Mouse (Mus musculus): ENCODE results near the gene Cadps. TPM values are rescaled to one million over a fixed set of nuclear protein-coding genes. Genes with fewer than 3 reads are reported as not detected.

Cadps gene
- polyA plus RNA-seq, 1 experiment: not detected

- Histone ChIP-seq H3K4me3 (ENCODE audit: insufficient read depth, poor library complexity, severe bottlenecking) (no peak overlapping the region), H3K79me3 (ENCODE audit: low read depth) (no peaks in the 10 kb centered on the region), H3ac (ENCODE audit: control insufficient read depth, insufficient read length, low read depth) (no peak overlapping the region), H3K79me2 (ENCODE audit: control insufficient read depth, insufficient read depth) (no peaks in the 10 kb centered on the region), H3K36me3 (ENCODE audit: control insufficient read depth, insufficient read depth) (no peaks in the 10 kb centered on the region), H3K27me3 (ENCODE audit: control insufficient read depth, insufficient read depth, insufficient read length) (no peaks in the 10 kb centered on the region)
- TF ChIP-seq CEBPB (IDR thresholded peaks at IDR 0.05; ENCODE audit: low read depth): no peak
- TF ChIP-seq USF1 (IDR thresholded peaks at IDR 0.05; ENCODE audit: low read depth): no peak
- TF ChIP-seq MYOG (IDR thresholded peaks at IDR 0.05; ENCODE audit: control insufficient read depth, extremely low read depth, insufficient read length): no peak
- no peak for TF ChIP-seq FOSL1 (IDR thresholded peaks at IDR 0.05; ENCODE audit: insufficient read depth, low read length, poor library complexity, severe bottlenecking)
- TF ChIP-seq MYOD1 (IDR thresholded peaks at IDR 0.05; ENCODE audit: control insufficient read depth, insufficient read length, low read depth): no peak
- TF ChIP-seq MAX (IDR thresholded peaks at IDR 0.05): no peak
- no peak for TF ChIP-seq CTCF (IDR thresholded peaks at IDR 0.05; ENCODE audit: control insufficient read depth, insufficient read depth, insufficient read length)
Measured at GRCm38 (mm10) chr14:12550931-12551330, 271.9 kb downstream of the Cadps start.

- H3ac ChIP-seq (ENCODE audit: control insufficient read depth, insufficient read length, low read depth): no peak overlapping the region
- no peak for TF ChIP-seq FOSL1 (IDR thresholded peaks at IDR 0.05; ENCODE audit: insufficient read depth, low read length, poor library complexity, severe bottlenecking)
- no peak for TF ChIP-seq USF1 (IDR thresholded peaks at IDR 0.05; ENCODE audit: low read depth)
- no peak for TF ChIP-seq MYOG (IDR thresholded peaks at IDR 0.05; ENCODE audit: control insufficient read depth, extremely low read depth, insufficient read length)
- TF ChIP-seq MYOD1 (IDR thresholded peaks at IDR 0.05; ENCODE audit: control insufficient read depth, insufficient read length, low read depth): no peak
- no peak for TF ChIP-seq MAX (IDR thresholded peaks at IDR 0.05)
- no peaks in the 10 kb centered on the region for H3K36me3 ChIP-seq (ENCODE audit: control insufficient read depth, insufficient read depth)
- H3K79me3 ChIP-seq (ENCODE audit: low read depth): no peaks in the 10 kb centered on the region
- H3K79me2 ChIP-seq (ENCODE audit: control insufficient read depth, insufficient read depth): no peaks in the 10 kb centered on the region
- H3K4me3 ChIP-seq (ENCODE audit: insufficient read depth, poor library complexity, severe bottlenecking): no peak overlapping the region
- H3K27me3 ChIP-seq (ENCODE audit: control insufficient read depth, insufficient read depth, insufficient read length): no peaks in the 10 kb centered on the region
Measured at GRCm38 (mm10) chr14:12549290-12549689, 273.6 kb downstream of the Cadps start.

- Histone ChIP-seq H3K4me3 (ENCODE audit: insufficient read depth, poor library complexity, severe bottlenecking) (no peak overlapping the region), H3ac (ENCODE audit: control insufficient read depth, insufficient read length, low read depth) (no peak overlapping the region), H3K27me3 (ENCODE audit: control insufficient read depth, insufficient read depth, insufficient read length) (no peaks in the 10 kb centered on the region), H3K79me3 (ENCODE audit: low read depth) (no peaks in the 10 kb centered on the region), H3K36me3 (ENCODE audit: control insufficient read depth, insufficient read depth) (no peaks in the 10 kb centered on the region), H3K79me2 (ENCODE audit: control insufficient read depth, insufficient read depth) (no peaks in the 10 kb centered on the region)
- TF ChIP-seq FOSL1 (IDR thresholded peaks at IDR 0.05; ENCODE audit: insufficient read depth, low read length, poor library complexity, severe bottlenecking) (no peak), CEBPB (IDR thresholded peaks at IDR 0.05; ENCODE audit: low read depth) (no peak), USF1 (IDR thresholded peaks at IDR 0.05; ENCODE audit: low read depth) (no peak), MYOG (IDR thresholded peaks at IDR 0.05; ENCODE audit: control insufficient read depth, extremely low read depth, insufficient read length) (no peak), CTCF (IDR thresholded peaks at IDR 0.05; ENCODE audit: control insufficient read depth, insufficient read depth, insufficient read length) (no peak), MYOD1 (IDR thresholded peaks at IDR 0.05; ENCODE audit: control insufficient read depth, insufficient read length, low read depth) (no peak), MAX (IDR thresholded peaks at IDR 0.05) (no peak)
Measured at GRCm38 (mm10) chr14:12547496-12547895, 275.4 kb downstream of the Cadps start.

GRCm38 (mm10) chr14:12541733-12542132, 281.1 kb downstream of the Cadps start:
- TF ChIP-seq USF1 (IDR thresholded peaks at IDR 0.05; ENCODE audit: low read depth) (no peak), CTCF (IDR thresholded peaks at IDR 0.05; ENCODE audit: control insufficient read depth, insufficient read depth, insufficient read length) (no peak), MAX (IDR thresholded peaks at IDR 0.05) (no peak), CEBPB (IDR thresholded peaks at IDR 0.05; ENCODE audit: low read depth) (no peak), MYOD1 (IDR thresholded peaks at IDR 0.05; ENCODE audit: control insufficient read depth, insufficient read length, low read depth) (no peak), MYOG (IDR thresholded peaks at IDR 0.05; ENCODE audit: control insufficient read depth, extremely low read depth, insufficient read length) (no peak), FOSL1 (IDR thresholded peaks at IDR 0.05; ENCODE audit: insufficient read depth, low read length, poor library complexity, severe bottlenecking) (no peak)
- no peak overlapping the region for H3K4me3 ChIP-seq (ENCODE audit: insufficient read depth, poor library complexity, severe bottlenecking)
- H3K79me2 ChIP-seq (ENCODE audit: control insufficient read depth, insufficient read depth): no peaks in the 10 kb centered on the region
- no peaks in the 10 kb centered on the region for H3K79me3 ChIP-seq (ENCODE audit: low read depth)
- H3K36me3 ChIP-seq (ENCODE audit: control insufficient read depth, insufficient read depth): no peaks in the 10 kb centered on the region
- H3ac ChIP-seq (ENCODE audit: control insufficient read depth, insufficient read length, low read depth): no peak overlapping the region
- H3K27me3 ChIP-seq (ENCODE audit: control insufficient read depth, insufficient read depth, insufficient read length): no peaks in the 10 kb centered on the region

- no peaks in the 10 kb centered on the region for H3K79me2 ChIP-seq (ENCODE audit: control insufficient read depth, insufficient read depth)
- no peak overlapping the region for H3K4me3 ChIP-seq (ENCODE audit: insufficient read depth, poor library complexity, severe bottlenecking)
- no peak overlapping the region for H3ac ChIP-seq (ENCODE audit: control insufficient read depth, insufficient read length, low read depth)
- H3K79me3 ChIP-seq (ENCODE audit: low read depth): no peaks in the 10 kb centered on the region
- TF ChIP-seq MAX (IDR thresholded peaks at IDR 0.05) (no peak), MYOG (IDR thresholded peaks at IDR 0.05; ENCODE audit: control insufficient read depth, extremely low read depth, insufficient read length) (no peak), USF1 (IDR thresholded peaks at IDR 0.05; ENCODE audit: low read depth) (no peak), CTCF (IDR thresholded peaks at IDR 0.05; ENCODE audit: control insufficient read depth, insufficient read depth, insufficient read length) (no peak), CEBPB (IDR thresholded peaks at IDR 0.05; ENCODE audit: low read depth) (no peak), FOSL1 (IDR thresholded peaks at IDR 0.05; ENCODE audit: insufficient read depth, low read length, poor library complexity, severe bottlenecking) (no peak), MYOD1 (IDR thresholded peaks at IDR 0.05; ENCODE audit: control insufficient read depth, insufficient read length, low read depth) (no peak)
- no peaks in the 10 kb centered on the region for H3K27me3 ChIP-seq (ENCODE audit: control insufficient read depth, insufficient read depth, insufficient read length)
- no peaks in the 10 kb centered on the region for H3K36me3 ChIP-seq (ENCODE audit: control insufficient read depth, insufficient read depth)
Measured at GRCm38 (mm10) chr14:12539071-12539470, 283.8 kb downstream of the Cadps start.

GRCm38 (mm10) chr14:12531101-12531500, 291.8 kb downstream of the Cadps start:
- H3K79me2 ChIP-seq (ENCODE audit: control insufficient read depth, insufficient read depth): no peaks in the 10 kb centered on the region
- H3K79me3 ChIP-seq (ENCODE audit: low read depth): no peaks in the 10 kb centered on the region
- H3ac ChIP-seq (ENCODE audit: control insufficient read depth, insufficient read length, low read depth): no peak overlapping the region
- no peaks in the 10 kb centered on the region for H3K36me3 ChIP-seq (ENCODE audit: control insufficient read depth, insufficient read depth)
- no peak overlapping the region for H3K4me3 ChIP-seq (ENCODE audit: insufficient read depth, poor library complexity, severe bottlenecking)
- no peak for TF ChIP-seq CTCF (IDR thresholded peaks at IDR 0.05; ENCODE audit: control insufficient read depth, insufficient read depth, insufficient read length)
- TF ChIP-seq FOSL1 (IDR thresholded peaks at IDR 0.05; ENCODE audit: insufficient read depth, low read length, poor library complexity, severe bottlenecking): no peak
- TF ChIP-seq MAX (IDR thresholded peaks at IDR 0.05): no peak
- TF ChIP-seq USF1 (IDR thresholded peaks at IDR 0.05; ENCODE audit: low read depth): no peak
- TF ChIP-seq MYOG (IDR thresholded peaks at IDR 0.05; ENCODE audit: control insufficient read depth, extremely low read depth, insufficient read length): no peak
- TF ChIP-seq MYOD1 (IDR thresholded peaks at IDR 0.05; ENCODE audit: control insufficient read depth, insufficient read length, low read depth): no peak
- no peak for TF ChIP-seq CEBPB (IDR thresholded peaks at IDR 0.05; ENCODE audit: low read depth)
- no peaks in the 10 kb centered on the region for H3K27me3 ChIP-seq (ENCODE audit: control insufficient read depth, insufficient read depth, insufficient read length)
